Mouse (Mus musculus): ENCODE results near the gene Chsy1.

- TF ChIP-seq CTCF (IDR thresholded peaks at IDR 0.05; ENCODE audit: low read depth) (no peak), EP300 (optimal IDR thresholded peaks at IDR 0.05) (no peak)
Observed at GRCm38 (mm10) chr7:66135644-66136043, 26.3 kb downstream of the Chsy1 start.

Measured in stomach, postnatal 0 days (tissue).